Mouse (Mus musculus): ENCODE results near the gene Gm21394. TPM values are rescaled to one million over a fixed set of nuclear protein-coding genes. Genes with fewer than 3 reads are reported as not detected.
"Not testable (repeated sequence)": the region's sequence is repeated elsewhere in the genome, so short reads cannot be mapped to it uniquely, and the experiment has no call there.

Gm21394 gene
- not detected in 2 replicates for polyA plus RNA-seq (2015; fragmentation: Nextera tagmentation; extraction: Ambion mirVana)

DNA sequence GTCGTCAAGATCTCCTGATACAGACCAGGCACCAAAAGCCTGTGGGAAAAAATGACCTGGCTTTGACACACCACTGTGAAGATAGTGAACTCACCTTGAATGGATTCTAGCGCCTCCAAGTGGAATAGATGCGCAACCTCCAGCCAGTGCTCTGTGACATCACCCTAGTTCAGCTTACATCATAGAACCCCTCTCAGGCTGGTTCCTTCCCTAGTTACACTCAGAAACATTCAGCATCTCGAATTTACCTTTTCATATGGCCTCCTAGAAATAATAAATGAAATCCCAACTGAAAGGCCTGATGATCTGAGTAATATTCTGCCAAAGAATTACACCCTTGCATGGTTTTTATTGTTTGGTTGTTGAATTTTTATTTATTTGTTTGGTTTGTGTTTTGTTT, at the start of gene Gm21394:
Gm21394 (minus strand) TSS at position 101 of the 400 bp plus-strand sequence.
- H3K9me3 ChIP-seq (ENCODE audit: control insufficient read depth, low read length); H3K9ac ChIP-seq (replicated peaks; ENCODE audit: low read depth, low read length); H3K27me3 ChIP-seq (replicated peaks; ENCODE audit: control insufficient read depth, insufficient read depth, low read length); H3K4me3 ChIP-seq (replicated peaks; ENCODE audit: low read length); H3K4me2 ChIP-seq (ENCODE audit: low read length); H3K36me3 ChIP-seq (ENCODE audit: control insufficient read depth, insufficient read depth); ATAC-seq; H3K27ac ChIP-seq (ENCODE audit: low read length); H3K4me1 ChIP-seq (replicated peaks; ENCODE audit: control insufficient read depth, insufficient read depth, low read length): not testable (repeated sequence)
- WGBS, result no CpG with 5 or more reads among the region's 4 CpGs

Other genes with a start within 250 kb of the Gm21394 start
- gene Gm21409, start 181.8 kb upstream of the Gm21394 start, polyA plus RNA-seq (2015; fragmentation: Nextera tagmentation; extraction: Ambion mirVana), result not detected in 2 replicates

Data from forebrain, embryonic 16.5 days (tissue).